Mouse (Mus musculus): ENCODE data around the gene Nebl.

GRCm38 (mm10) chr2:17715149-17715767, 16.0 kb downstream of the Nebl start:
- no peak for TF ChIP-seq CTCF (IDR thresholded peaks at IDR 0.05; ENCODE audit: control insufficient read depth, insufficient read depth, insufficient replicate concordance, low read depth, low read length)
- TF ChIP-seq POLR2A (IDR thresholded peaks at IDR 0.05; ENCODE audit: control insufficient read depth, low read depth, low read length), result no peak
